Comparison of ENCODE assay signal across 9 mouse cellular contexts in genomic region chr1:74025227-74025626, GRCm38 (mm10).
DNase-seq lines count a peak whose midpoint lies in the region; ATAC-seq and TF ChIP-seq lines count a peak whose summit lies in the region.
"Had no signal": no experiment of that assay in that cellular context is flagged by ENCODE, and none has a peak within 500 bp of the region (broad histone marks: within the 10 kb centered on the region; RNA-seq: fewer than 3 reads in every experiment).

No protein-coding gene starts in this region.

- intact Hi-C loops in left cerebral cortex, postnatal 14 days (cut with DNase I) = no loop called here

- H3K9ac ChIP-seq in embryonic facial prominence, embryonic 15.5 days = no peak overlapping the region
- H3K9ac ChIP-seq in intestine, postnatal 0 days (ENCODE audit: low read depth, low read length) = no peak overlapping the region
- H3K9ac ChIP-seq in liver, postnatal 0 days (replicated peaks) = no peak overlapping the region
- no peak overlapping the region for H3K9ac ChIP-seq in hindbrain, embryonic 12.5 days

- 35% methylated on average over 6 of the region's 6 CpGs for WGBS in embryonic facial prominence, embryonic 15.5 days
- WGBS in intestine, postnatal 0 days = 20% methylated on average over 6 of the region's 6 CpGs
- WGBS in liver, postnatal 0 days (ENCODE audit: insufficient replicate concordance) = 19% methylated on average over 6 of the region's 6 CpGs
- 51% methylated on average over 6 of the region's 6 CpGs for WGBS in hindbrain, embryonic 12.5 days

- no peaks in the 10 kb centered on the region for H3K9me3 ChIP-seq in embryonic facial prominence, embryonic 15.5 days (replicated peaks)
- no peaks in the 10 kb centered on the region for H3K9me3 ChIP-seq in intestine, postnatal 0 days (ENCODE audit: control insufficient read depth)
- H3K9me3 ChIP-seq in liver, postnatal 0 days (ENCODE audit: low read length) = no peaks in the 10 kb centered on the region
- no peaks in the 10 kb centered on the region for H3K9me3 ChIP-seq in hindbrain, embryonic 12.5 days (replicated peaks)

- peak overlapping the region; percentile 44; the same call in 1 of the 2 replicates for H3K27ac ChIP-seq in embryonic facial prominence, embryonic 15.5 days (replicated peaks)
- peak overlapping the region; percentile 70 for H3K27ac ChIP-seq in intestine, postnatal 0 days (ENCODE audit: low read depth, low read length)
- peak overlapping the region; percentile 44 for H3K27ac ChIP-seq in liver, postnatal 0 days (ENCODE audit: low read depth)
- H3K27ac ChIP-seq in hindbrain, embryonic 12.5 days = no peak overlapping the region

- DNase-seq in kidney, adult 9 months = peak; percentile 62
- no peak for DNase-seq in kidney, adult 18-20 months
- DNase-seq in liver, postnatal 0 days = no peak
- DNase-seq in frontal cortex, adult 2 months (ENCODE audit: extremely low spot score in 1 of 2, low spot score in 1 of 2) = no peak
- no peak for DNase-seq in left cerebral cortex, postnatal 14 days (ENCODE audit: low spot score in 2 of 2)
- DNase-seq: cerebellum, adult 9-10 months had no signal

- no peak for ATAC-seq in embryonic facial prominence, embryonic 15.5 days (ENCODE audit: insufficient number of reproducible peaks, low FRiP score, low TSS enrichment, low read depth)
- no peak for ATAC-seq in intestine, postnatal 0 days
- ATAC-seq in liver, postnatal 0 days = peak; percentile 14; the same call in 1 of the 2 replicates
- no peak for ATAC-seq in hindbrain, embryonic 12.5 days (ENCODE audit: low FRiP score)

- H3K4me3 ChIP-seq in embryonic facial prominence, embryonic 15.5 days (replicated peaks) = no peak overlapping the region
- no peak overlapping the region for H3K4me3 ChIP-seq in intestine, postnatal 0 days (ENCODE audit: low read depth, low read length)
- no peak overlapping the region for H3K4me3 ChIP-seq in liver, postnatal 0 days (ENCODE audit: low read depth, low read length)
- H3K4me3 ChIP-seq in hindbrain, embryonic 12.5 days = no peak overlapping the region

- H3K36me3 ChIP-seq in embryonic facial prominence, embryonic 15.5 days = no peaks in the 10 kb centered on the region
- no peaks in the 10 kb centered on the region for H3K36me3 ChIP-seq in intestine, postnatal 0 days (ENCODE audit: control insufficient read depth, insufficient read depth)
- no peaks in the 10 kb centered on the region for H3K36me3 ChIP-seq in liver, postnatal 0 days (replicated peaks; ENCODE audit: insufficient read depth, low read length)
- no peaks in the 10 kb centered on the region for H3K36me3 ChIP-seq in hindbrain, embryonic 12.5 days

- H3K4me2 ChIP-seq in embryonic facial prominence, embryonic 15.5 days (replicated peaks) = no peak overlapping the region
- H3K4me2 ChIP-seq in intestine, postnatal 0 days (replicated peaks; ENCODE audit: low read depth) = 0 out of 2 replicates have a peak overlapping the region, but pooled peaks have one; percentile 17
- no peak overlapping the region for H3K4me2 ChIP-seq in liver, postnatal 0 days (ENCODE audit: low read depth, low read length)
- H3K4me2 ChIP-seq in hindbrain, embryonic 12.5 days (replicated peaks) = no peak overlapping the region

- no peak for TF ChIP-seq EP300 in liver, postnatal 0 days (IDR thresholded peaks at IDR 0.05; ENCODE audit: low read depth)

- H3K4me1 ChIP-seq in embryonic facial prominence, embryonic 15.5 days = peaks cover 66% of the 10 kb centered on the region
- peaks cover 8% of the 10 kb centered on the region for H3K4me1 ChIP-seq in intestine, postnatal 0 days (replicated peaks; ENCODE audit: control insufficient read depth, insufficient read depth, low read length)
- H3K4me1 ChIP-seq in liver, postnatal 0 days (ENCODE audit: insufficient read depth) = peaks cover 30% of the 10 kb centered on the region
- H3K4me1 ChIP-seq in hindbrain, embryonic 12.5 days = peaks cover 38% of the 10 kb centered on the region

- no peaks in the 10 kb centered on the region for H3K27me3 ChIP-seq in embryonic facial prominence, embryonic 15.5 days
- no peaks in the 10 kb centered on the region for H3K27me3 ChIP-seq in intestine, postnatal 0 days (replicated peaks; ENCODE audit: control insufficient read depth, insufficient read depth, low read length)
- no peaks in the 10 kb centered on the region for H3K27me3 ChIP-seq in liver, postnatal 0 days (ENCODE audit: insufficient read depth, low read length)
- no peaks in the 10 kb centered on the region for H3K27me3 ChIP-seq in hindbrain, embryonic 12.5 days

- no peak for TF ChIP-seq CTCF in intestine, postnatal 0 days (IDR thresholded peaks at IDR 0.05; ENCODE audit: low read depth)
- TF ChIP-seq CTCF in liver, postnatal 0 days (IDR thresholded peaks at IDR 0.05; ENCODE audit: low read depth) = no peak
